Mouse (Mus musculus) small intestine, adult 2 months (tissue): Measurements from ENCODE around the gene Tars. TPM values are rescaled to one million over a fixed set of nuclear protein-coding genes. Genes with fewer than 3 reads are reported as not detected.

ENCODE experiments used
- H3K27ac ChIP-seq: fragments of 200-500 bp; 2 replicates; pipeline ENCODE4 v1.5.1; 2012; ENCODE audit warnings: low read depth, low read length, control low read depth, inconsistent platforms; ENCODE audit not compliant: insufficient read depth
- H3K27me3 ChIP-seq: fragments of 200-500 bp; 2 replicates; pipeline ENCODE4 v1.6.1; 2012; ENCODE audit warnings: mild to moderate bottlenecking, moderate library complexity, low read length, inconsistent platforms; ENCODE audit not compliant: control insufficient read depth, insufficient read depth
- H3K36me3 ChIP-seq: fragments of 200-500 bp; 2 replicates; pipeline ENCODE4 v1.6.1; 2012; ENCODE audit warnings: mild to moderate bottlenecking, low read length, control low read depth, inconsistent platforms; ENCODE audit not compliant: control insufficient read depth, insufficient read depth
- H3K4me1 ChIP-seq: fragments of 200-500 bp; 2 replicates; pipeline ENCODE4 v1.6.1; 2012; ENCODE audit warnings: low read length, inconsistent platforms, mixed read lengths; ENCODE audit not compliant: control insufficient read depth, insufficient read depth, insufficient read length
- H3K4me3 ChIP-seq: fragments of 200-500 bp; 2 replicates; pipeline ENCODE4 v1.5.1; 2012; ENCODE audit warnings: low read depth, mild to moderate bottlenecking, control low read depth, inconsistent platforms, low read length, moderate library complexity
- CTCF ChIP-seq: fragments of 200-500 bp; IDR thresholded peaks from 2 replicates; pipeline ENCODE4 v1.5.1; 2012; ENCODE audit warnings: low read depth, mild to moderate bottlenecking, control low read depth, inconsistent platforms, low read length, moderate library complexity, mixed read lengths; ENCODE audit not compliant: insufficient replicate concordance, insufficient read length; ENCODE audit errors: extremely low read depth
- POLR2A ChIP-seq: fragments of 200-500 bp; IDR thresholded peaks from 2 replicates; pipeline ENCODE4 v1.6.1; 2012; ENCODE audit warnings: low read depth, mild to moderate bottlenecking, control low read depth, inconsistent platforms, low read length, moderate library complexity
- WGBS: fragments of 180-500 bp; shearing (Covaris S2); methylation state at CpG from one replicate; pipeline ENCODE4 v1.1.7; 2018; 5-methylcytosine and 5-hydroxymethylcytosine counted together
- polyA plus RNA-seq: library from polyadenylated mRNA; depleted of rRNA; stranded (reverse); fragments of >200 nt; gene quantifications from 2 replicates; pipeline ENCODE4 v1.2.3, GENCODE M21; 2012

Gene Tars
- polyA plus RNA-seq, 1 experiment = 9.8 TPM

GRCm38 (mm10) chr15:11408155-11408826 lies 8.8 kb upstream of the Tars start:
- 31% methylated on average over 7 of the region's 7 CpGs for WGBS
- TF ChIP-seq CTCF = no peak
- Histone ChIP-seq H3K36me3 (no peaks in the 10 kb centered on the region), H3K27ac (no peak overlapping the region), H3K27me3 (no peaks in the 10 kb centered on the region), H3K4me1 (no peaks in the 10 kb centered on the region), H3K4me3 (no peak overlapping the region)

GRCm38 (mm10) chr15:11407381-11407780 lies 7.9 kb upstream of the Tars start:
- Histone ChIP-seq H3K27ac (no peak overlapping the region), H3K4me3 (no peak overlapping the region), H3K4me1 (no peaks in the 10 kb centered on the region), H3K27me3 (no peaks in the 10 kb centered on the region), H3K36me3 (no peaks in the 10 kb centered on the region)
- 6% methylated on average over 8 of the region's 8 CpGs for WGBS
- TF ChIP-seq POLR2A (no peak), CTCF (peak; percentile 47; the same call in 1 of the 2 replicates)

- TF ChIP-seq POLR2A (no peak), CTCF (peak; percentile 61; the same call in 1 of the 2 replicates)
- WGBS = 23% methylated on average over 9 of the region's 9 CpGs
- Histone ChIP-seq H3K27ac (no peak overlapping the region), H3K4me3 (no peak overlapping the region), H3K4me1 (no peaks in the 10 kb centered on the region), H3K36me3 (no peaks in the 10 kb centered on the region), H3K27me3 (no peaks in the 10 kb centered on the region)
Measured at GRCm38 (mm10) chr15:11406769-11407168, 7.3 kb upstream of the Tars start.

- Histone ChIP-seq H3K4me3 (peak overlapping the region; percentile 96), H3K27me3 (no peaks in the 10 kb centered on the region), H3K27ac (peak overlapping the region; percentile 59), H3K36me3 (peaks cover 11% of the 10 kb centered on the region), H3K4me1 (peaks cover 6% of the 10 kb centered on the region; the same call in 1 of the 2 replicates)
- under 1% methylated on average over 10 of the region's 10 CpGs for WGBS
- no peak for TF ChIP-seq POLR2A
- no peak for TF ChIP-seq CTCF
Measured at GRCm38 (mm10) chr15:11398676-11399350, 652 bp downstream of the Tars start.

- TF ChIP-seq CTCF = no peak
- Histone ChIP-seq H3K27ac (no peak overlapping the region), H3K36me3 (peaks cover 34% of the 10 kb centered on the region), H3K27me3 (no peaks in the 10 kb centered on the region), H3K4me1 (peaks cover 6% of the 10 kb centered on the region; the same call in 1 of the 2 replicates), H3K4me3 (no peak overlapping the region)
- WGBS = 82% methylated on average over 6 of the region's 6 CpGs
Measured at GRCm38 (mm10) chr15:11396421-11396820, 3.0 kb downstream of the Tars start.

- TF ChIP-seq POLR2A (no peak), CTCF (no peak)
- Histone ChIP-seq H3K4me3 (no peak overlapping the region), H3K27ac (no peak overlapping the region), H3K27me3 (no peaks in the 10 kb centered on the region), H3K4me1 (no peaks in the 10 kb centered on the region), H3K36me3 (peaks cover 66% of the 10 kb centered on the region)
- WGBS = 91% methylated on average over 16 of the region's 16 CpGs
Measured at GRCm38 (mm10) chr15:11392903-11393302, 6.6 kb downstream of the Tars start.

- WGBS = 96% methylated on average over 21 of the region's 21 CpGs
- Histone ChIP-seq H3K27ac (no peak overlapping the region), H3K36me3 (peaks cover 48% of the 10 kb centered on the region), H3K4me3 (no peak overlapping the region), H3K27me3 (no peaks in the 10 kb centered on the region), H3K4me1 (peaks cover 2% of the 10 kb centered on the region; the same call in 1 of the 2 replicates)
- TF ChIP-seq POLR2A (no peak), CTCF (no peak)
Measured at GRCm38 (mm10) chr15:11383796-11384195, 15.7 kb downstream of the Tars start.
